Comparison of ENCODE assay signal across 8 mouse cellular contexts in genomic region chr6:149565720-149566498, GRCm38 (mm10).
DNase-seq lines count a peak whose midpoint lies in the region; ATAC-seq lines count a peak whose summit lies in the region.

No protein-coding gene starts in this region.

- H3K36me3 ChIP-seq in embryonic facial prominence, embryonic 12.5 days, result no peaks in the 10 kb centered on the region
- H3K36me3 ChIP-seq in heart, embryonic 10.5 days, result no peaks in the 10 kb centered on the region
- H3K36me3 ChIP-seq in kidney, embryonic 16.5 days (ENCODE audit: insufficient read depth, low read length), result no peaks in the 10 kb centered on the region
- H3K36me3 ChIP-seq in limb, embryonic 15.5 days, result no peaks in the 10 kb centered on the region
- no peaks in the 10 kb centered on the region for H3K36me3 ChIP-seq in midbrain, embryonic 16.5 days (ENCODE audit: control insufficient read depth, insufficient read depth, low read length)

- intact Hi-C loops in heart, postnatal 25 days (cut with DNase I), result no loop called here

- DNase-seq in heart, adult 11 months, result peak; percentile 91
- no peak for DNase-seq in heart, postnatal 25 days (ENCODE audit: low spot score)
- peak; percentile 87 for DNase-seq in heart, embryonic 10.5 days (ENCODE audit: low spot score)
- DNase-seq in spleen, postnatal 4 days (ENCODE audit: low spot score in 2 of 2), result peak; percentile 20 to 58

- peak overlapping the region; percentile 71 for H3K4me2 ChIP-seq in embryonic facial prominence, embryonic 12.5 days (replicated peaks)
- peak overlapping the region; percentile 63 for H3K4me2 ChIP-seq in kidney, embryonic 16.5 days (replicated peaks; ENCODE audit: low read depth, low read length)
- H3K4me2 ChIP-seq in limb, embryonic 15.5 days, result peak overlapping the region; percentile 82
- peak overlapping the region; percentile 79 for H3K4me2 ChIP-seq in midbrain, embryonic 16.5 days (ENCODE audit: low read length)

- peak overlapping the region; percentile 59 for H3K4me3 ChIP-seq in embryonic facial prominence, embryonic 12.5 days
- H3K4me3 ChIP-seq in heart, embryonic 10.5 days, result peak overlapping the region; percentile 70
- peak overlapping the region; percentile 52 for H3K4me3 ChIP-seq in kidney, embryonic 16.5 days (ENCODE audit: low read length)
- H3K4me3 ChIP-seq in limb, embryonic 15.5 days, result peak overlapping the region; percentile 50
- peak overlapping the region; percentile 47 for H3K4me3 ChIP-seq in midbrain, embryonic 16.5 days (ENCODE audit: low read depth, low read length)

- no peak overlapping the region for H3K27ac ChIP-seq in embryonic facial prominence, embryonic 12.5 days
- peak overlapping the region; percentile 67; the same call in 1 of the 2 replicates for H3K27ac ChIP-seq in heart, embryonic 10.5 days
- H3K27ac ChIP-seq in kidney, embryonic 16.5 days (ENCODE audit: low read length), result no peak overlapping the region
- no peak overlapping the region for H3K27ac ChIP-seq in limb, embryonic 15.5 days
- H3K27ac ChIP-seq in midbrain, embryonic 16.5 days (ENCODE audit: low read length), result no peak overlapping the region

- H3K4me1 ChIP-seq in embryonic facial prominence, embryonic 12.5 days, result no peaks in the 10 kb centered on the region
- H3K4me1 ChIP-seq in heart, embryonic 10.5 days, result peaks cover 4% of the 10 kb centered on the region; the same call in 1 of the 2 replicates
- no peaks in the 10 kb centered on the region for H3K4me1 ChIP-seq in kidney, embryonic 16.5 days (ENCODE audit: insufficient read depth, low read length)
- H3K4me1 ChIP-seq in limb, embryonic 15.5 days, result no peaks in the 10 kb centered on the region
- no peaks in the 10 kb centered on the region; the same call in 1 of the 2 replicates for H3K4me1 ChIP-seq in midbrain, embryonic 16.5 days (ENCODE audit: control insufficient read depth, insufficient read depth, low read length)

- H3K27me3 ChIP-seq in embryonic facial prominence, embryonic 12.5 days, result no peaks in the 10 kb centered on the region
- H3K27me3 ChIP-seq in heart, embryonic 10.5 days (ENCODE audit: insufficient read depth, poor library complexity, severe bottlenecking), result no peaks in the 10 kb centered on the region
- no peaks in the 10 kb centered on the region for H3K27me3 ChIP-seq in kidney, embryonic 16.5 days (ENCODE audit: insufficient read depth, low read length)
- no peaks in the 10 kb centered on the region for H3K27me3 ChIP-seq in limb, embryonic 15.5 days
- no peaks in the 10 kb centered on the region for H3K27me3 ChIP-seq in midbrain, embryonic 16.5 days (ENCODE audit: control insufficient read depth, insufficient read depth, low read depth, low read length)

- peak overlapping the region; percentile 42 for H3K9ac ChIP-seq in embryonic facial prominence, embryonic 12.5 days
- H3K9ac ChIP-seq in kidney, embryonic 16.5 days (replicated peaks; ENCODE audit: low read length), result peak overlapping the region; percentile 50
- H3K9ac ChIP-seq in limb, embryonic 15.5 days, result no peak overlapping the region
- H3K9ac ChIP-seq in midbrain, embryonic 16.5 days (ENCODE audit: low read depth, low read length), result peak overlapping the region; percentile 58

- no peaks in the 10 kb centered on the region for H3K9me3 ChIP-seq in embryonic facial prominence, embryonic 12.5 days
- no peaks in the 10 kb centered on the region for H3K9me3 ChIP-seq in heart, embryonic 10.5 days
- H3K9me3 ChIP-seq in kidney, embryonic 16.5 days (ENCODE audit: low read length), result no peaks in the 10 kb centered on the region
- H3K9me3 ChIP-seq in limb, embryonic 15.5 days, result no peaks in the 10 kb centered on the region
- no peaks in the 10 kb centered on the region for H3K9me3 ChIP-seq in midbrain, embryonic 16.5 days (replicated peaks; ENCODE audit: control insufficient read depth, low read length, poor library complexity, severe bottlenecking)

- WGBS in embryonic facial prominence, embryonic 12.5 days, result 3% methylated on average over 19 of the region's 19 CpGs
- 3% methylated on average over 19 of the region's 19 CpGs for WGBS in heart, embryonic 10.5 days
- WGBS in kidney, embryonic 16.5 days, result 2% methylated on average over 19 of the region's 19 CpGs
- 2% methylated on average over 19 of the region's 19 CpGs for WGBS in limb, embryonic 15.5 days
- 2% methylated on average over 19 of the region's 19 CpGs for WGBS in midbrain, embryonic 16.5 days

- ATAC-seq in embryonic facial prominence, embryonic 12.5 days (ENCODE audit: insufficient number of reproducible peaks, insufficient read depth, low FRiP score, low TSS enrichment), result peak; percentile 99
- peak; percentile 99 for ATAC-seq in kidney, embryonic 16.5 days (ENCODE audit: low FRiP score, low TSS enrichment)
- ATAC-seq in limb, embryonic 15.5 days (ENCODE audit: insufficient number of reproducible peaks, low FRiP score, low TSS enrichment, low read depth), result peak; percentile 85
- ATAC-seq in midbrain, embryonic 16.5 days, result peak; percentile 99
